Mouse (Mus musculus) urinary bladder, postnatal 25 days (tissue): ENCODE results near the gene Ooep.
"Not testable (repeated sequence)": the region's sequence is repeated elsewhere in the genome, so short reads cannot be mapped to it uniquely, and the experiment has no call there.

Experiments
- DNase-seq: peaks from one replicate; pipeline ENCODE4 v3.0.0; 2022; ENCODE audit warnings: low spot score

The Ooep gene

DNA sequence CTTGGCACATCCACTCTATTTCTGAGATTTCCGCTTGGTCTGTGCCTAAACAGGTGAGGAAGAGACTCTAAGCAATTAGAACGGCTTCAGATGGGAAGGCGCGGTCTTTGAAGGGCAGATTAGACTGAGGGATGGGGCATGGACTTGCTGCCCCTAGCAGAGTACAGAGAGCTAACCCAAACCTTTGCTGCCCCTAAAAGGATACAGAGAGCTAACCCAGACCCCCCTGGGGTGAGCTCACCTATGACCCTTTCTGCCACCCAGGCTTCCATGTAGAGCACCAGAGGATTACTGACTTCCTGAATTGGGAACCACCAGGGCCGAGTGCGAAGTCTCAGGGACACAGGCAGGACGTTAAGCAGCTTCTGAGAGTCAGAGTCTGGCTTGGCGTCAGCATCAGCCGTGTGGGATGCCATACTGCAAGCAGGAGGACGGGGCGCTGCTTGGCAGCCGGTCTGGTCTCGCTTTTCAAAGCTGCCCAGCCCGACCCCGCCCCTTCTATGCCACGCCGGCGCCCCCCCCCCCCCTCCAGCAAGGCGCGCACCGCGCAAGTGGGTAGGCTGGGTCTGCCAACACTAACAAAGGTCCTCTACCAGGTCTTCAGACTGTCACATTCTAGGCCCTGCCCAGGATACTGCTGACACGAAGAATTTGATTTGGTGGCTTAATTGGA, at the start of gene Ooep:
Gene Ooep (minus strand): TSS at position 613 of the 673 bp plus-strand sequence.
- DNase-seq: no peak

DNA sequence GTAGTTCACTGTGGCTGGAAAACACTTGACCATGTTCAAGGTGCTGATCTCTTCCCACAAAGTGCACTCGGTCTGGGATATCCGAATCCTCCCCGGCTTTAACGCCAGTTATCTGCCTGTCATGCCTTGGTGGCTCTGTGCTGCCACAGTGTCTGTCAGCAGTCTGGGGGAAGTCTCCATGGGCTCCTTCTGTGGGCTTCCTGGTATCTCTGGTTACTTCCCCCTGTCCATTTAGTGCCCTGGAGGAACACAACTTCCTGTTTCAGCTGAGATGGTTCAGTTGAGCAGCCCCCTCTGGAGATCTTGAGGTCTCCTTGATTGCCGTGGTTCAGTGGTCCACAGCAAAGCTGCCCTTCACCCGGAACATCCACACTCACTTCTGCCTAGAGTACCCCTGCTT, 49.7 kb upstream of the Ooep start:
- no peak for DNase-seq

DNA sequence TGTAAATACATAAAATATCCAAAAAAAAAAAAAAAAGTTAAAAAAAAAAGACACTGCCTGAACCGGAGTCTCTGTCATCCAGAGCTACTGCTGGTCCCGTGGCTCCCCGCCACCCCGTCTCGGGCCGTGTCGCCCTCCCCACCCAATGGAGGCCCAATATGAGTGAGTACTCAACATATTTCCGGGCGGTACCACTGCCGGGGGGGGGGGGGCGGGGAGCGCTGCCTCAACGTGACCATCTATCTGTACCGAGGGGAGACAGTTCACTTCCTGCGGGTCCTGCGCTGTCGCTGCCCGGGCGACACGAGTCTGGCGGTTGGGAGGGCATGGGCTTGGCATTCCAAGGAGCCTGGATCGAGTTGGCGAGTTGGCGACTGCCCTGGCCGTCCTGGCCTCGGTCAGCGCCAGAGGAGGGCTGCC, 48.8 kb upstream of the Ooep start:
- no peak for DNase-seq

DNA sequence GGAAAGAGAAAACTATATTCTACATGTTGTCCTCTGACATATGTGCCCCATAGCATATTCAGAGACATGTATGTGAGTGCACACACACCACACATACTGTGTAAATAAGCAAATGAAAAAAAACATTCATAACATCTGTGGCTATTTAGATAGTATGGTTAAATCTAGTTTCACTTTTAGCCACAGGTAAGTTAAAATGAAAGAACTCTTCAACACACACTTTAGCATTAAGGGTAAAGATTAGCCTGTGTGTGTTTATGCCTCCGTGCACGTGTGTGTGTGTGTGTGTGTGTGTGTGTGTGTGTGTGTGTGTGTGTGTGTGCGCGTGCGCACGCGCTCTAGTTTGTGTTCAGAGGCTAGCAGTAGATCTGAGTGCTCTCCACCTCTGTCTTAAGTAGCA, 23.1 kb upstream of the Ooep start:
- no peak for DNase-seq

DNA sequence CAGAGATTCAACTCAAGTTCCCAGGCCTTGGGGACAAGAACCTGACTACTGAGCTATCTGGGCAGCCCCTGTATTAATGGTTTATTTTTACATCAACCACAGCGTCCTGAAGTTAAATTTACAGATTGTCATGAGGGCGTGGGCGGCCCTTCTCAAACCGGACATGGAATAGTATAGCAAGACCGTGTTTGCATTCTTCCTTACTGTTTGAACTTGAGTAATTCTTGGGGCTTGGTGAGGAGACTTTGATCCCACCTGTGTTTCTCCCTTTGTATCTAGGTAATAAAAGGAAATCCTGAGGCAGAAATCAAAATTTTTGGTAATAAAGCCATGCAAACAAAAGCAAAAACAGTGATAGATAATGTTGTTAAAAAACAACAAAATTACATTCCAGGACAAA, 22.0 kb upstream of the Ooep start:
- no peak for DNase-seq

DNA sequence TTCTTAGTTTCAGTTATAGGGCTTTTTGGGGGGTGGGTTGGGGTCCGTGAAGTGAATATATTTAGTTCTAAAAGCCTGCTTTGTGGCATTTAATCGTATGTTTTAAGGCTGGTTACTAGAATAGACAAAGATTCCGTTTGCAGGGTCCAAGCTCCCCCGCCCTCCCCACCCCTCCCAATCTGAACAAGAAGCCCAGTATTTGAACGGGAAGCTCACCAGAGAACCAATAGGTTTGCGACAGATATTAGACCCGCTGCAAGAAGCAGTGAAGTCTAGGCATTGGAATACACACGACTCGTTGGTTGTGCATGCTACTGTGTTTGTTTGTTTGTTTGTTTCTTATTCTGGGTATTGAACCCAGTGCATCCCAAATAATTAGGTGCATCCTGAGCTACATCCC, 18.0 kb upstream of the Ooep start:
- no peak for DNase-seq

DNA sequence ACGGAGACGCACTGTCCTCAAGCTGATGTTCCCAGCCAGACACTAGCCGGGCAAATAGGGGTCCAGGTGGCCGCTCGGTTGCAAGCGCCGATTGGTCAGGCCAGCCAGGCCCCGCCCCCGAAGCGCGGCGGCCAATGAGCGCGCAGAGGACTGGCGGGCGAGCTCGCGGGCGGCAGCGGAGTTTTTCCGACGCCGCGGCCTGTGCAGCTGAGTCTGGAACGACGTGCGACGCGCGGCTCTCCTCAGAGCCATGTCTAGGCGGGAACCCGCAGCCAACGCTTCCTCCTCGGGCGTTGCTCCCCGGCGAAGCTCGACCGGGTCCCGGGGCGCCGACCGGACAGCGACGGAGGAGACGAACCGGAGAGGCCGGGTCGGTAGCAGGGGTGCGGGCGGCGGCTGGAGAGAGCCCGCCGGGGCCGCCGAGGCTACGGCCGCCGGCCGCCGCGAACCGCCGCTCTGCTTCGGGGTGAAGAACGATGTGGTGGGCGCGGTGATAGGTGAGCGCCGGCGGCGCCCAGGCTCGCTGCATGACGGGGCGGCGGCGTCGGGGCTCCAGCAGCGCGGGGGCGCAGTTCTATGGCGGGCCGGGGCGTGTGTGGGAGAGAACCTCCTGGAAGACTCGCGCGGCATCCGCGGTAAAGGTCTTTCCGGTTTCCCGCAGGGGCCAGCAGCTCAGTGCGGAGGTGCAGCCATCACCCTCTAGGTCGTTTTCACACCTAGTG, 17.3 kb upstream of the Ooep start, which contains the start of gene Ddx43:
Gene Ddx43 (plus strand): TSS at position 148 of the 722 bp plus-strand sequence.
- DNase-seq: peak; percentile 25

DNA sequence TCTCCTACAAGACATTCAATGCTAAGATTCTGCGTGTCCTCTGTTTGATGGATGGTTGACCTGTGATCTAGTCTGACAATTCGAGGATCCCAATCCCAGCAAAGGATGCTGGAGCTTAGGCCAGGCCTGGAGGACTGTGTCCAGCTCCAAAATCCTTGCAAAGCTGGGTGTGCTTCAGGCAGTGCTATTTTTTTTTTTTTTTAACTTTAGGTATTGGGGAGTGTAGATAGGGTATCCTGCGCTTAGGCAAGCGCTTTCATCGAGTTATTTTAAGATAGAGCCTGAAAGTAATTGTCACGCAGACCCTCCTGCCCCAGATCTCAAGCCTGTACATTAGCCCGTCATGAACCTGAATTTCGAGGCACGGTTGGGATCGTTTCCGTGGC, 16.7 kb upstream of the Ooep start:
- no peak for DNase-seq

DNA sequence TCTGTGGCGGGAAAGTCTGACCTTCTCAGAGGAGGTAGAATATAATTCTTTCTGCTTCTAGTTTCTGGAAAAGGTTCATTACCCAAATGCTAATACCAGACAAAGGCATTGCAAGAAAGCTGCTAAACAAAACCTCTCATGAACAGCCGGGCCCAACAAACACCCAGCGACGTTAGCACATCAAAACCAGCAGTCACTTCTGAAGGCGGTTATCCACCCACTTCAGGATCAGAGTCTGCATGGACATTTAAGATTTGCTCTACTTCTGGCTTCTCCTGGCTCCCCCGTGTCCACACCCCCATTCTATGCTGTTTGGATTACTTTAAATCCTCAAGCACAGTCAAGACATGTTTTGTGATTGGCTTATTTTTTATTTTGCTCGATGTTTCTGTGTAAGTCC, 16.1 kb upstream of the Ooep start:
- no peak for DNase-seq

DNA sequence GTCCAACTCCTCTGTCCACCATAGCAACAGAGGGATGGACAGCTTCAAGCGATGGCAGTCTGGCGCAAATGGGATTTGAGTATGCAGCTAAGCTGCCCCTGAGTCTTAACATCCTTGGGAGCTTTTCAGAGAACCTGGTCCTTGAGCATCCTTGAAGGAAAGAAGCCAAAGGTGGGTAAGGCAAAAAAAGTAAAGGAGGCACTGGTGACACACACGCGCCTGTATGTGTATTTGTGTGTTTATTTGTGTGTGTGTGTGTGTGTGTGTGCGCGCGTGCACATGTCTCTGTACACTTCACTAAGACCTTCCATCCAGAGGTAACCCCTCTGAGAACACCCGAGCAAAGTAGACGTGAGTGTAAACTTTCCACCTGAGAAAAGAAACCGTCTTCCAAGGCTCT, 15.2 kb upstream of the Ooep start:
- DNase-seq: no peak

DNA sequence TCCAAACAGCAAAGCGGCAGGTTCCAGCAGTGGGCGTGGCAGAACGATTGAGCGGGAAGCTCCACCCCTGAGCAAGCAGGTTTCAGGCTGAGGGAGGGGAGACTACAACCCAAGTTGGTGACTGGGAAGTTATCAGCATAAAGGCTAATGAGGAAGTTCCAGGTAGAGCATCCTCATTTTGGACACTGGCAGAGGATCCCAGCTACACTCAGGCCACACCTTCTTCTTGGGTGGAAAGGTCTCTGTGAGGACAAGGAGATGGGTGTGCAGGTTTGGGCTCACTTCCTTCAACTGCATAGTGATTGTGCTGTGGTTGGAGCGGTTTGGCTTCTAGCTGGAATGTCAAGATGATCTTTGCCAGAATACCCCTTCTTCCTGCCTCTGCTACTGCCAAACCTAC, 11.5 kb upstream of the Ooep start:
- DNase-seq: no peak

DNA sequence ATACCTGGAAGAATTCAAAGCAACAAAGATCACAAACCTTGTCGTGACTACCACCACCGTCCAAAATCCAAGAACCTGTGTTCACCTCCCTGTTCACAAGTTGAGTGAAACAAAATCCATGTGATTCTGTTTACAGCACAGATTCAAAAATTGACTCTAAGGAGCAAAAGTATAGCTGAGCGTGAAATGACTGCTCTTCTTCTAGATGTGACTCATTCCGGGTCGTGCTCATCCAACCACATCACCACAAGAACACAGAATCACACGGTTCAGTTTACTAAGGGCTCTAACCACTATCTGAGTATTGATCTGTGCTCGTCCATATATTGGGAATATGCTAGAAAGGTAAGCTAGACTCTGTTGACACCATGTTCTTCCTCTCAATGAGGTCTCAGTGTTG, 8.4 kb upstream of the Ooep start:
- DNase-seq: no peak

DNA sequence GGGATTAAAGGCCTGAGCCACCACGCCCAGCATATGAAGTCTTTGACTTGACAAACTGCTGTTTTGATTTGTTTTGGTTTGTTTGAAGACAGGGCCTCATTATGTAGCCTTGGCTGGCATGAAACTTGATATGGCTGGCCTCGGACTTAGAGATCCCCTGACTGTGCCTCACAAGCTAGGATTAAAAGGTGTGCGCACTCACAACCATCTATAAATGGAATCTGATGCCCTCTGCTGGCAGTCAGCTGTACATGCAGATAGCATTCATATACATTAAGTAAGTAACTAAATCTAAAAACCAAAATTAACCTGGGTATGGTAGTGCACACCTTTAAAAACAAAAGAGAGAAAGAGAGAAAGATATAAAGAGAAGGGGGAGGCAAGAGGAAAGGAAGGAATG, 7.4 kb upstream of the Ooep start:
- no peak for DNase-seq

DNA sequence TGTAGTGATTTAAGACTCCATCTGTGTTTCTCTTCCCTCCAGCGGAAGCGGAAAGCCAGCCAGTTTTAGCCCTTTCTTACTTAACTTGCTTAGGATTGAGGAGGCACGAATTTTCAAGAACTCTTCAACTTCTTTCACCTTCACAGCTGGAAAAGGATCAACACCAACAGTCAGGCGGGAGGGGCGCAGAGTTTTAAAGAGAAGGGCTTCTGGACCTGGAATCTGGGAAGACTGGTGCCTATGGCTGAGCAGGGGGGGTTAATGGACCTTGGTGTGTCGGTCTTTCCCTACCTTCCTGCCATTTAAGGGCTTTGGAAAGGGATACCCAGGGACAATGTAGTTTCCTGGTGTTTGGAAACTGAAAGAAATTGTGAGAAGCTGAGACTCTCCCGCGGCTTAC, 979 bp downstream of the Ooep start:
- DNase-seq: no peak

DNA sequence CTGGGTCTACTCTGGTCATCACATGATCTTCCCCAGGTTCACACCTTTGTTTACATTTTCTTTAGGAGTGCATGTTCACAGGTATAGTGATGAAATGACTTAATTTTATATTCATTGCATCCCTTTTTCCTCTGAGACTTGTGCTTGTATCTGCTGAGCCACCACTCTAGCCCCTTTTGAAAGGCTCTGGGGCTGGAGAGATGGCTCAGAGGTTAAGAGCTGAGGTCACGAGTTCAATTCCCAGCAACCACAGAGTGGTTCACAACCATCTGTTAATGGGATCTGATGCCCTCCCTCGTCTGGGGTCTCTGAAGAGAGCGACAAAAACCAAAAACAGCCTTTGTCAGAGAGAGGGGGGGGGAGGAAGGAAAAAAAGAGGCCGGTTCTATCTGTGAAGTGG, 3.0 kb downstream of the Ooep start:
- no peak for DNase-seq

DNA sequence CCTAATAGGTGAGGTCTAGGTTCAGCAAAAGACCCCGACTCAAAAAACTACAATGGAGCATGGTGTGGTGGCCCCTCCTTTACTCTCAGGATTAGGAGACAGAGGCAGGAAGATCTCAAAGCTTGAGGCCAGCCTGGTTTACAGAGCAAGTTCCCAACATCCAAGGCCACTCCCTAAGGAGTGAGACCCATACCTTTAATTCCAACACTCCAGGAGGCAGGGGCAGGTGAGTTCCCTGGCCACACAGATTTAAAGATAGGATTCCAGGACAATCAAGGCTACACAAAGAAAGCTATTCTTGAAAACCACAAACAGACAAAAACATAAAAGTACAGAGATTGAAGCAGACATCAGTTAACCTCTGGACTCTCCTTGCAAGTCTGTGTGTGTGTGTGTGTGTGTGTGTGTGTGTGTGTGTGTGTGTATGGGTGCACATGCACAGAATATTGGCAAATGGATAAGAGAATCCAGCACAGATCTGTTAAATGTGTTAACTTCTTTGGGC, 3.6 kb downstream of the Ooep start:
- DNase-seq: no peak

DNA sequence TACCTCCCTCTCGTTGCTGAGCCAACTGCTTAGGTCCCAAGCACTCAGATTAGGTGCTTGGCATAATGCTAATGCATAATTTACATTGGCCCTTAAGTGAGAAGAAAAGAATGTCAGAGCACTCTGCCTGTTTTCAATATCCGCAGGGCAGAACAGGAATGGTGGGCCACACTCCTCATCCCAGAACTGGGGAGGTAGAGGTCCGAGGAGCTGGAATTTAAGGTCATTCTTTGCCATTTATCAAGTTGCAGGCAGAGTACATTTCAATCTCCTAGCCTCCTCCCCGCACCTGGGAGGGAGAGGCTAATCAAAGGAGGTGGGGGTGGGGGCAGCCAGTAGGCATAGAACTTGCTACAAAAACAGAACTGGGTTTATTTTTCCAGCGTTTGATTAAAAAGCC, 4.1 kb downstream of the Ooep start:
- DNase-seq: no peak

DNA sequence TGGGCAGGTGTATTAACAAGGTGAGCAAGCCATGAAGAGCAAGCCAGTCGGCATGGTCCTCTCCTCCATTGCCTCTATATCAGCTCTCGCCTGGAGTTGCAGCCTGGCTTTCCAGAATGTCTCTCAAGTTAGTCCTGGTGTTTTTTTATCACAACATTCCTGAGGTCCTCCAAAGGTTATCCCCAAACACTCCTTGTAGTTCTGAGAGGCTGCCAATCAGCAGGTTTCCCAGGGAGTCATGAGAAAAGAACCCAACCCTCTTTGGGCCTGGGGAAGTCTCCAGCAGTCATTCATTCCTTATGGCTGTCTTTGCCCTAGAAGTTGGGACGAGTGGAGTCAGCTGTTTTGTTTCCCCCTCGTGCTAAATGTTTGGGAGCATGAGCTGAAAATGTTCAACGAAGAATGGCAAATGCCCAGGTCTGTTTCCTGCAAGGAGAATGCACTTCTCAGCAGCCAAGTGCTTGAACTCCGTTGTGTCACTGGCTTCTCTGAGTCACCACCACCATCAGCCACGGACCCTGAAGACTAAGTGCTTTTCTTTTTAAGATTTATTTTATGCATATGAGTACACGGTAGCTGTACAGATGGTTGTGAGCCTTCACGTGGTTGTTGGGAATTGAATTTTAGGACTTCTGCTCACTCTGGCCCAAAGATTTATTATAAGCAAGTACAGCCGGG, 5.6 kb downstream of the Ooep start:
- DNase-seq: no peak

DNA sequence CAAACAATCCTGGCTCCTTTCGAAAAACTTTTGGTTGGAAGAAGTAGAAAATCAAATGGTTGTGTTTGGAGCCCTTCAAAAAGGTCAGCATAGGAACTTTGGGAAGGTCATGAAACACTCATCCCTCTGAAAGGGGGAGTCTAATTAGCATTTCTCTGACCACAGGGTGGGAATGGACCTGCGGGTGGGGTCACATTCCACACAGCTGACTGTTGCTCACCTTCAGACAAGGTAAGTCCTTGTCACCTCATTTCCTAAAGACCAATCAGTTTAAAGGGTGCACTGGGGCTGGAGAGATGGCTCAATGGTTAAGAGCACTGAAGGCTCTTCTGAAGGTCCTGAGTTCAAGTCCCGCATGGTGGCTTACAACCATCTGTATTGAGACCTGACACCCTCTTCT, 7.1 kb downstream of the Ooep start:
- DNase-seq: no peak

DNA sequence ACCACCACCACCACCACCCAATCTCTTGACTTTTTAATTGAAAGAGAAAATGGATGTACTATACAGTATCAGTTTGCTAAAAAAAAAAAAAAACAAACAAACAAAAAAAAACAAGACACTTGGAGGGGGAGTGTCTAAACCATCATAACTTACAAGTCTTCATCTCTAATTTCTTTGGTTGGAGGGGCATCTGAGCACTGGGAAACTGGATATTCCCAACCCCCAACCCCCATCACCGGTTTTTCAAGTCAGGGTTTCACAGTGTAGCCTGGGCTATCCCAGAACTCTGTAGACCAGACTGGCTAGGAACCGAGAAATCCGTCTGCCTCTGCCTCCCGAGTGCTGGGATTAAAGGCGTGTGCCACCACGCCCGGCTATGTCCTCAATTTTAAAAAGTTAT, 8.7 kb downstream of the Ooep start:
- DNase-seq: no peak

DNA sequence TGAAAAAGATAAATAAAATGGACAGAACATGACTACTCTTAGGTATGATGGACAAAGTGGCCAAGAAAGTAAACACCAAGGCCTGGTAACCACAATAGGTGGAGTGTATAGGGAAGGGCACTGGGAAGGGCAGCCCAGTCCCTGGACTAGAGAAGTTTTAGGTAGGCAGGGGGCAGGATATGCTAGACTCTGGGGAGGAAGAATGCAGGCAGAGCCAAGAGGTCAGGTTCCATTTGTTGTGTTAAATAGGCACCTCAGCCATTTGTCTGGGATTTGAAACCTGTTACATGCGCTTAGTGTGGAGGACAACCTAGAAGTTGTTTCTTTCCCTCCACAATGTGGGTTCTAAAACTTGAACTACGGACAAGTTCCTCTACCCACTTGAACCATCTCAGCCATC, 9.2 kb downstream of the Ooep start:
- no peak for DNase-seq

DNA sequence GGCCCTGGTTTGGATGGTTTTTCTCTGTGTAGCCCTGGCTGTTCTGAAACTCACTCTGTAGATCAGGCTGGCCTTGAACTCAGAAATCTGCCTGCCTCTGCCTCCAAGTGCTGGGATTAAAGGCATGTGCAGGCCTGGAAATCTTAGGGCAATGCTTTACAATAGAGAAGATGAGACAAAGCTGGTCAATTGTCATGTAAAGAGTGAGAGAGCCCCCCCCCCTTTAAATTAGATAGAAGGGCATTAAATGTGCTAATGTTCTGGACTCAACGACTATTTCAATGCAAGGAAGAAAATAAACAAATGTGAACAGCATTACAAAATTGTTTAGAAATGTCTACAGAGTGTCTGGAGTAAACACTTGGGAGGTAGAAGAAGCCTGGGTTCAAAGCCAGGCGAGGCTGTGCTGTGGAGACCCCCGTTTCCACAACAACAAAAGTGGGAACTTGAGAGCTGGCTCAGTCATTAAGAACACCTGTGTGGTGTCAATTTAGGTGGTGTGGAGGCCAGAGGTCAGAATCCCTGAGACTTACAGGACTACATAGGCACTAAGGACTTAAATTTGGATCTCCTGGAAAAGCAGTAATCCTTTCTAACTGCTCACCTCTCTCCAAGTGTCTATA, 9.7 kb downstream of the Ooep start:
- no peak for DNase-seq

DNA sequence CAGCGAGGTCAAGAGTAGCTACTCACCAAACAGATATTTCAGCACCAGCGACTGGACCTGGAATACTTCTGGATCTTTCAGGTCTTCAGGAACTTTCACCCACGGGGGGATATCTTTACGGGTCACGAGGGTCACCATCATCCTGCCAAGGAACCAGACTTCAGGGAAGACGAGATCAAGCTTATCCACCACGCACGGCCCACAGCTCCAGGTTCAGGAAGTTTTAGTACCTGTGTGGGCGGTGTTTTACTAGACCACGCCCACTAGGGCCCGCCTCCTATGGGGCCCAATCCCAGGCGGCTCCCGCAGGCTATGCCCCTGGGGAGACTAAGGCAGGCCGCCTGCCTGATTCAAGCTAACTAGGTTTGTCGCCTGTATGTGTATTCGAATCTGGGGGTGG, 10.6 kb downstream of the Ooep start, which contains the start of gene Dppa5a:
Gene Dppa5a (minus strand): TSS at position 219 of the 400 bp plus-strand sequence.
- not testable (repeated sequence) for DNase-seq
